Mouse (Mus musculus) heart, embryonic 11.5 days (tissue): ENCODE data around the gene D1Ertd622e. TPM values are rescaled to one million over a fixed set of nuclear protein-coding genes. Genes with fewer than 3 reads are reported as not detected.

ENCODE experiments used
- ATAC-seq: fragments of 200-750 bp; cut with Nextera tagmentation; replicated peaks from 2 replicates; pipeline ENCODE4 v1.8.0; 2017; ENCODE audit warnings: moderate library complexity; ENCODE audit not compliant: insufficient number of reproducible peaks, low FRiP score, low TSS enrichment
- H3K27ac ChIP-seq: fragments of 300-500 bp; sonication (generic); 2 replicates; pipeline ENCODE4 v1.5.1; 2014; ENCODE audit warnings: mild to moderate bottlenecking, low read depth, low read length
- H3K27me3 ChIP-seq: fragments of 300-500 bp; sonication (generic); 2 replicates; pipeline ENCODE4 v1.6.1; 2014; ENCODE audit warnings: mild to moderate bottlenecking, low read length, mixed read lengths; ENCODE audit not compliant: control insufficient read depth, insufficient read depth
- H3K36me3 ChIP-seq: fragments of 300-500 bp; sonication (generic); 2 replicates; pipeline ENCODE4 v1.6.1; 2014; ENCODE audit warnings: mild to moderate bottlenecking, low read length, moderate library complexity, mixed read lengths; ENCODE audit not compliant: control insufficient read depth, insufficient read depth
- H3K4me1 ChIP-seq: fragments of 300-500 bp; sonication (generic); 2 replicates; pipeline ENCODE4 v1.6.1; 2014; ENCODE audit warnings: low read length; ENCODE audit not compliant: control insufficient read depth, insufficient read depth
- H3K4me2 ChIP-seq: fragments of 300-500 bp; sonication (generic); 2 replicates; pipeline ENCODE4 v1.6.1; 2014; ENCODE audit warnings: mild to moderate bottlenecking, moderate library complexity
- H3K4me3 ChIP-seq: fragments of 300-500 bp; sonication (generic); 2 replicates; pipeline ENCODE4 v1.5.1; 2014; ENCODE audit warnings: low read depth, low read length
- H3K9ac ChIP-seq: fragments of 300-500 bp; sonication (generic); 2 replicates; pipeline ENCODE4 v1.6.1; 2014; ENCODE audit warnings: mild to moderate bottlenecking, low read depth, low read length, moderate library complexity
- H3K9me3 ChIP-seq: fragments of 300-500 bp; sonication (generic); replicated peaks from 2 replicates; pipeline ENCODE4 v1.6.1; 2016; ENCODE audit warnings: low read length; ENCODE audit not compliant: control insufficient read depth
- WGBS: fragments of 180-500 bp; shearing (Covaris S2); extraction: QIAGEN DNeasy Blood & Tissue Kit; methylation state at CpG from one replicate; pipeline ENCODE4 v1.1.7; 2014; ENCODE audit not compliant: insufficient replicate concordance; 5-methylcytosine and 5-hydroxymethylcytosine counted together
- polyA plus RNA-seq: library from polyadenylated mRNA; unstranded; fragments of >200 nt; fragmentation: Nextera tagmentation; extraction: Ambion mirVana; gene quantifications from 2 replicates; pipeline ENCODE4 v1.2.1, GENCODE M21; 2014

Gene D1Ertd622e
- polyA plus RNA-seq, 1 experiment from 2014 or later: 11.3 TPM

DNA sequence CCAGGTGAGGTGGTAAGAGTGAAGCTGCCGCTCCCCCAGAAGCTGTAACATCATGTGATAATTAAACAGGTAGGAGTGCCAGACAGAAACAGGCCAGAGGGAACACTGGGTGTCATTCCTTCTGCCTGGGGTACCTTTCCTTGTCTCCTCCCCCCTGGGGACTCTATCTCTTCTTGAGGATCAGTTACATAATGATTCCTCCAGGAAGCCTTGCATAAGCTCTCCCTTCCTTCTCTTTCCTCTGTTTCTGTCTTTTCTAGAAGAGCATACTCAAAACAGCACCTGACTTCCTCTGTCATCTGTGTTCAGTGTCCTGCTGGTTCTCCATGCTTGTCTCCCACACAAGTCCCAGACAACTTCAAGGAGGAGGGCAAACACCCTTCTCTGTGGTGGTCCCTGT is 46.3 kb downstream of the D1Ertd622e start:
- WGBS: 57% methylated on average over 1 of the region's 1 CpGs
- no peak for ATAC-seq

DNA sequence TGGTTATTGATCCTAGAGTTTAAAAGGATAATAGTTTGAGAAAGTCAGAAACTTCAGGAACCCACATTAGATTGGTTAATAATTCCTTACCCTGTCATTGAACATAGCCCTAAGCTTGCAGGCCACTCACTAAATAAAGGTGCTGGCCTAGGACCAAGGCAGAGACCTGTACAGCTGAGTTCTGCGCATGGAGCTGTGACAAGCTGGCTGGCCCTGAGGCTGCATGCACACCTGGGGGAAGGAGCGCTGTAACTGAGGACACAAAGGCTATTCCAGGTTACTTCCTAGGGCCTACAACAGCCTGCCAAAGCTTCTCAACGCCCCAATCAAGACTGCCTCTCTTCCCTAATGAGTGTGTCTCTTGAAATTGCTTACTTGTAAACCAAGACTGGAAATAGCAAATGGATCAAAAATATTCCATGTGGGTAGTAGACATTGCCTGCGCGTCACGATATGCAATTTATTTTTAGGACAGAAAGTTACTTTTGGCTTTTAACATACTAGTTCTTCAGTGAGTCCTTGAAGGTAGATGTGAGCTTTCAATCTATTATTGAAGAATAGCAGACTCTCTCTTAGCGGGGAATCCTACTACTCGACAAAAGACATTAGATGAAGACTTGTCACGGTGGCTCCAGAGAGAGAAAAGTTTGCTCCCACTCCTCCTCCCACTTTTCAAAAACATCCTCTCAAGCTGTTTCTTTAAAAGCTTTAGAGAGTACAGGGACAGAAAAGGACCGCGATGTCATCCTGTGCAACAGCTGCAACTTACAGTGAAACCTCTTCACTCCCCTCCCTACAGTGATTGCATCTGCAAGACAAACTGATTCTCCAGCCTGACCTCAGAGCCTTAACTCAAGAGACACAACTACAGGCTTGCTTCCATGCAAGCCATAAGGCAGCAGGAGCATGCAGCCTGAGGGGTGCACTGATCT is 47.1 kb downstream of the D1Ertd622e start:
- no peaks in the 10 kb centered on the region for H3K4me1 ChIP-seq
- no peaks in the 10 kb centered on the region for H3K36me3 ChIP-seq
- no peak overlapping the region for H3K9ac ChIP-seq
- H3K27ac ChIP-seq: no peak overlapping the region
- 79% methylated on average over 11 of the region's 11 CpGs for WGBS
- no peaks in the 10 kb centered on the region for H3K27me3 ChIP-seq
- H3K4me2 ChIP-seq: no peak overlapping the region
- H3K4me3 ChIP-seq: no peak overlapping the region
- ATAC-seq: no peak
- no peaks in the 10 kb centered on the region for H3K9me3 ChIP-seq

More for the DNA sequence above, 46.3 kb downstream of the D1Ertd622e start:
- no peak overlapping the region for H3K9ac ChIP-seq
- H3K27me3 ChIP-seq: no peaks in the 10 kb centered on the region
- no peaks in the 10 kb centered on the region for H3K36me3 ChIP-seq
- H3K9me3 ChIP-seq: no peaks in the 10 kb centered on the region
- H3K27ac ChIP-seq: no peak overlapping the region
- H3K4me1 ChIP-seq: no peaks in the 10 kb centered on the region
- no peak overlapping the region for H3K4me3 ChIP-seq
- H3K4me2 ChIP-seq: no peak overlapping the region

DNA sequence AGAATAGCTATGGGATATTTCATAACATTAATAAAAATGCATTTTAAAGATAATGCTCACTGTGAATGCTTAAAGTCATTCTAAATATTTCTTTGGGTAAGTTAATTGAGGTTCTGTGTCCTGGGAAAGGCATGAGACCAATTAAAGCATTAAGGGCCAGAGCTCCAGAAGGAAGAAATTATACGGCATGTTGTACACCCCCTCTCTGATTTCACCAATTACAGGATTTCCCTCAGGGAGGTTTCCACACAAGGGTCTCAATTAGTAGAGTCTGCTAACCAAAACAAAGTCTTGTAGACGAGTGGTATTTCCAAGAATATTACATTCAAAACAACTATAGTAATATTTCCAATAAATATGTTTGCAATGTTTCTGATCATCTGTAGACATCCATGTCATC is 50.1 kb downstream of the D1Ertd622e start:
- H3K36me3 ChIP-seq: no peaks in the 10 kb centered on the region
- no peak for ATAC-seq
- H3K4me2 ChIP-seq: no peak overlapping the region
- no peak overlapping the region for H3K4me3 ChIP-seq
- no peak overlapping the region for H3K27ac ChIP-seq
- H3K9me3 ChIP-seq: no peaks in the 10 kb centered on the region
- H3K27me3 ChIP-seq: no peaks in the 10 kb centered on the region
- H3K4me1 ChIP-seq: no peaks in the 10 kb centered on the region
- WGBS: 78% methylated on average over 2 of the region's 2 CpGs
- H3K9ac ChIP-seq: no peak overlapping the region

DNA sequence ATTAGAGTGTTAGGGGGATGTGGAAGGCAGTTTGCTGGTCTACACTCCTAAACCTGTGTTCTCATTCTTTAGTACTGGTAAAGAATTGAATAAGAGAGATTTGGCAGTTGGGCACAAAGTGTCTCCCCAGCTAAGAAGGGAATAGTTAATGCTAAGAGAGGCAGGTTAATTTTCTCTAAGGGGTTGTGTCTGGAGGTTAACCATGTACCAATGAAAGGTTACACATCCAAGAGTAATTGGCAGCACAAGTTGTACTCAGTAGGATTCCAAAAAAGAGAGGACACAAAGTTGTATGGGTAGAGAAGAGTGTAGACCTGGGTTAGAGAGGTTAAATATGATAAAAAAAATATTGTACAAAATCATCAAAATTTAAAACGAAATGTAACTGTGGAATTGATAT is 58.5 kb downstream of the D1Ertd622e start:
- no peak overlapping the region for H3K27ac ChIP-seq
- WGBS: 59% methylated on average over 1 of the region's 1 CpGs
- no peak overlapping the region for H3K4me3 ChIP-seq
- H3K4me2 ChIP-seq: no peak overlapping the region
- no peaks in the 10 kb centered on the region for H3K9me3 ChIP-seq
- H3K4me1 ChIP-seq: no peaks in the 10 kb centered on the region
- ATAC-seq: no peak
- H3K36me3 ChIP-seq: no peaks in the 10 kb centered on the region
- no peak overlapping the region for H3K9ac ChIP-seq
- no peaks in the 10 kb centered on the region for H3K27me3 ChIP-seq

DNA sequence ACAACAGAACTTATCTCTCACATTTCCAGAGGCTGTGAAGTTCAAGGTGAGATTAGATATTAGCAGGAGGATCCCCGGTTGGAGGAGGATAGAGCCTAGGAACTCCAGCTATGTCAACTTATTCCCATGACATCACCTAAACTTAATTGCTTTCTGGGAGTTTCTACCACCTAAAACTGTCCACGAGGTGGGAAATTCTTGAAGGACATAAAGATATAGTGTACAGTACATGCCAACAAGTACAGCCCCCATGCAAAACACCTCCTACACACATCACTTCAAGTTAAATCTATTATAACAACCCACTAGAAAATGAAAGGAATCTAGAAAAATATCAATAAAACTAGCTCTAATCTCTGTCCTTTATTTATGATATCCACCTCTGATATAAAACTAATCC is 61.5 kb downstream of the D1Ertd622e start:
- ATAC-seq: no peak
- Histone ChIP-seq H3K4me2 (no peak overlapping the region), H3K9ac (no peak overlapping the region), H3K36me3 (no peaks in the 10 kb centered on the region), H3K4me3 (no peak overlapping the region), H3K27me3 (no peaks in the 10 kb centered on the region), H3K27ac (no peak overlapping the region), H3K9me3 (no peaks in the 10 kb centered on the region), H3K4me1 (no peaks in the 10 kb centered on the region)
- 52% methylated on average over 2 of the region's 2 CpGs for WGBS

DNA sequence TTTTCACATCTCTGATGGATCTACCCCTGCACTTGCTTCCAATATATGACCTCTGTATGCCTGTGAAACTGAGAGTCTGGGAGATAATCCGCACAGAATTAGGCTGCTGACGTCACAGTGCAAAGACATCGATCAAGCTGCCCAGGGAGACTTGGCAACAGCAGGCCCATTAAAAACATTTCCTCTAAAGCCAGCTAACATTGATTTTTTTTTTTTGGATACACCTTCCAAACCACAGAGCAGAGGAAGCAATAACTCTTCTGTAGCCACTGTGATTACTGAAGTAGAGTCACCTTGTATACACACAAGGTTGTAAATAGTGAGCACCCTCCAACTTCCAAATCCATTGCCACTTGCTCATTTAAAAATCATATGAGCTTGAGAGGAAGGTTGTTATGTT is 62.8 kb downstream of the D1Ertd622e start:
- Histone ChIP-seq H3K27ac (no peak overlapping the region), H3K27me3 (no peaks in the 10 kb centered on the region), H3K4me1 (no peaks in the 10 kb centered on the region), H3K9ac (no peak overlapping the region), H3K4me3 (no peak overlapping the region), H3K4me2 (no peak overlapping the region), H3K36me3 (no peaks in the 10 kb centered on the region), H3K9me3 (no peaks in the 10 kb centered on the region)
- WGBS: 85% methylated on average over 3 of the region's 3 CpGs
- no peak for ATAC-seq

DNA sequence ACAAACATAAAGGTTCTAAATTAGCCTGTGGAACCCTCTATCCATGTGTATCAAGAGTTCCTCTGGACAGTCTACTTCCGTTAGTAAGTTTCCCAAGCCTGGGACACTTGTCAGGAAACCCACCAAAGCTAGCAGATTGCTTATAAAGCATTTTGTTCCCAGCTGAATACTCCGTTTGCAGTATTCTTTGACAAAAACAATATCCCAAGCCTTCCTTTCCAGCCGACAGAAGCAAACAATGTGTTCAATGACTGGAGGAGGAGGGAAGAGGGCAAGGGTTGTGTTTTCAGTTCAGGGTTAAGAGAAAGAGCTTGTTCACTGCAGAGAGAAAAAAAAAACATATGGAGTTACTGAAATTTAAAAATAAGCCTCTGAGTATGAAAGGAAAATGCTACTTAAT is 73.3 kb downstream of the D1Ertd622e start:
- Histone ChIP-seq H3K9ac (no peak overlapping the region), H3K4me2 (no peak overlapping the region), H3K4me3 (no peak overlapping the region), H3K27me3 (no peaks in the 10 kb centered on the region), H3K27ac (no peak overlapping the region), H3K4me1 (no peaks in the 10 kb centered on the region), H3K9me3 (no peaks in the 10 kb centered on the region), H3K36me3 (no peaks in the 10 kb centered on the region)
- no peak for ATAC-seq
- 52% methylated on average over 3 of the region's 3 CpGs for WGBS

DNA sequence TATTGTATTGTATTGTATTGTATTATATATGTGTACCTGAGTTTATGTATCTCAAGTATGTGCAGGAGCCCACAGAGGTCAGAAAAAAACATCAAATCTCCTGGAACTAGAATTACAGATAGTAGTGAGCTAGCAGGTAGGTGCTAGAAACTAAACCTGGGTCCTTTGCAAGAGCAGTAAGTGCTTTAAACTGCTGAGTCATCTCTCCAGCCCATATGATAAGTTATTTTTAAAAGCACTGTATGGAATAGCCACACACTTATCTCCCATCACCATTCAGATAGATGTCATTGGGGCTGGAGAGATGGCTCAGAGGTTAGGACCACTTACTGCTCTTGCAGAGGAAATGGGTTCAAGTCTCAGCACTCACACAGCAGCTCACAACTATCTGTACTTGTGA is 76.8 kb downstream of the D1Ertd622e start:
- Histone ChIP-seq H3K27me3 (no peaks in the 10 kb centered on the region), H3K36me3 (no peaks in the 10 kb centered on the region), H3K9me3 (no peaks in the 10 kb centered on the region), H3K4me1 (no peaks in the 10 kb centered on the region), H3K4me2 (no peak overlapping the region), H3K27ac (no peak overlapping the region), H3K4me3 (no peak overlapping the region), H3K9ac (no peak overlapping the region)
- no peak for ATAC-seq

DNA sequence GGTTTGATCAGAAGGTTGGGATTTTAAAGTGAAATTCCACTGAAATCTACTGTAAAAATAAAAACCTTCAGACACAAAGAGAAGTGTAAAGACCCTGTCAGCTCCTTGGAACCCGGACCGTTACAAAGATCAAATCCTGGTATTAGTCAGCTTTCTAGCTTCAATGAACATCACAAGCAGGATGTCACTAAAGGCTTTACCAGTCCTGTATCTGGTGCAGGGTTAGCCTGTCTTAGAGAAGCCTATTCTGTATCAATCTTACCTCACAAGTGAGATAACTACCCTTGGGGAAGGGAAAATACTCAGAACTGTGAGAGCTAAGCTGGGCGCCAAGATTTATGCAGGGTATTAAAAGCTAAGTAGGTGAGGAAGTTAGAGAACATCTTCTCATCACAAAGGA is 77.7 kb downstream of the D1Ertd622e start:
- H3K27ac ChIP-seq: no peak overlapping the region
- no peaks in the 10 kb centered on the region for H3K4me1 ChIP-seq
- no peak for ATAC-seq
- H3K4me3 ChIP-seq: no peak overlapping the region
- no peaks in the 10 kb centered on the region for H3K27me3 ChIP-seq
- no peak overlapping the region for H3K9ac ChIP-seq
- H3K9me3 ChIP-seq: no peaks in the 10 kb centered on the region
- H3K4me2 ChIP-seq: no peak overlapping the region
- no peaks in the 10 kb centered on the region for H3K36me3 ChIP-seq
- WGBS: 86% methylated on average over 3 of the region's 3 CpGs
